Mouse (Mus musculus) heart, postnatal 0 days (tissue): ENCODE measurements around the gene Stard13.

Experiments
- CTCF ChIP-seq: IDR thresholded peaks from 2 replicates; pipeline ENCODE4 v1.5.1; 2016; ENCODE audit warnings: antibody characterized with exemption, control low read depth, low read depth
- EP300 ChIP-seq: IDR thresholded peaks from 2 replicates; pipeline ENCODE4 v1.6.1; 2016; ENCODE audit warnings: antibody characterized with exemption, low read depth

DNA sequence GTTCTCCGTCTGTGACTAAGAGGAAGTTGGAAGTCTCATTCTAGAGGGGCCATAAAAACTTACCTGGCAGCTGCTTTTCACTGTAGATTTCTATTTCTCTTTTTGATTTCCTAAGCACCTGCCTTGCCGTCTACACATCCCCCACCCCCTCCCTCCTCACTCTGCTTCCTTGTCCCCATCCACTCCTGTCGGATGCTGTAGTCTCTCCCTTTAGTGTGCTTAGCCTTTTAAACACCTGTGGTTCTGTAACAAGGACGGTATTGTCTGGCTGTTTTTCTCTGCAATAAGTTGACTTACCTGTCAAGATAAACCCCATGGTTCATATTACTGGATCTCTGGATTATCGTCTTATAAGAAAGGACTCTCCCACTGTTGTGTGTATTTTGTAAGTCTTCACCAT is 11.9 kb upstream of the Stard13 start:
- TF ChIP-seq CTCF (no peak), EP300 (no peak)
